Mouse (Mus musculus): ENCODE measurements around the gene Fgl2. TPM values are rescaled to one million over a fixed set of nuclear protein-coding genes. Genes with fewer than 3 reads are reported as not detected.

Gene Fgl2
- polyA plus RNA-seq, 1 experiment from 2014 or later, result 48.4 TPM

DNA sequence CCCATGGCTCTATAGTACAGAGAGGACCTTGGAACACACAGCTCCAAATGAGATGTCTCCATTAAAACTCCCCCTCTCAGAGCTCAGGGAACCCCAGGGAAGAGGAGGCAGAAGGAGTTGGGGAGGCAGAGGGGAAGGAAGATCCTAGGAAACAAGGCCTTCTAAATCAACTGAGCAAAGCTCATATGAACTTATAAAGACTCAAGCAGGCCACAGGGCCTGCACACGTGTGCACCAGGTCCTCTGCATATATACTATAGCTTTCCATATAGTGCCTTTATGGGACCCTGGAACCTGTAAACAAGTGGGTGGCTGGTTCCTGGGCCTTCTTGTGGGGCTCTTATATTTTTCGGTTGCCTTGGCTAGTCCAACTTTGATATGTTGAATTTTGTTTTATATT, 22.1 kb downstream of the Fgl2 start:
- 100% methylated on average over 1 of the region's 2 CpGs for WGBS (ENCODE audit: missing documents)
- no peak overlapping the region for H3K4me3 ChIP-seq (ENCODE audit: inconsistent target)
- no peaks in the 10 kb centered on the region for H3K36me3 ChIP-seq (ENCODE audit: inconsistent target)
- H3K27ac ChIP-seq, result no peak overlapping the region
- H3K79me2 ChIP-seq (ENCODE audit: inconsistent target), result no peaks in the 10 kb centered on the region

DNA sequence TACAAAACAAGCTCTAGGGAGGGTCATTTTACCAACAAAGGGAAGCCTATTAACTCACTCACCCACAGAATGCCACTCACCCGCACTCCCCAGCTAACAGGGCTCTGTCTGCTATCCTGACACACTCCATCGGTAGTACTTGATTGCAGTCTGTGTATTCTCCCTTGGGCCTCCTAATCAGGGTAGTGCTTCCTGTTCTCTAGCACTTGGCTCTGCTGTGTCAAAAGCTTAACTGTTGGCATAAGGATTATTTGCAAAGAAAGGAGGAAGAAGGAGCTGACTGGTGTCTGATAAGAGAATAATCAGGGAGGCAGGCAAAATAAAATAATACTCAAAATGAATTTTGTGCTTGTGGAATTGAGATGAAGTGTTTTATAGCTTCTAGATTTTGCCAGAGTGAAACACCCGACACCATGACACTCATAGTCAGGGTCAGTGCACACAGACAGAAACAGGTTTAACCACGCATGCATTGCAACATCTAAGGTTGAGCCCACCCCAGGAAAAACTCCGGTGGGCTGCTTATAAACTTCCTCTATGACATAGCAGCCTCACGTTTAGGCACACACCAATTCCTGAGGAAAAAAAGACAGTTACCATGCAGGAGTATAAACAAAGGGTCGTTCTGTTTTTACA, 22.9 kb downstream of the Fgl2 start:
- H3K4me3 ChIP-seq (ENCODE audit: inconsistent target), result no peak overlapping the region
- H3K36me3 ChIP-seq (ENCODE audit: inconsistent target), result no peaks in the 10 kb centered on the region
- 16% methylated on average over 7 of the region's 7 CpGs for WGBS (ENCODE audit: missing documents)
- no peak overlapping the region for H3K27ac ChIP-seq
- no peaks in the 10 kb centered on the region for H3K79me2 ChIP-seq (ENCODE audit: inconsistent target)

DNA sequence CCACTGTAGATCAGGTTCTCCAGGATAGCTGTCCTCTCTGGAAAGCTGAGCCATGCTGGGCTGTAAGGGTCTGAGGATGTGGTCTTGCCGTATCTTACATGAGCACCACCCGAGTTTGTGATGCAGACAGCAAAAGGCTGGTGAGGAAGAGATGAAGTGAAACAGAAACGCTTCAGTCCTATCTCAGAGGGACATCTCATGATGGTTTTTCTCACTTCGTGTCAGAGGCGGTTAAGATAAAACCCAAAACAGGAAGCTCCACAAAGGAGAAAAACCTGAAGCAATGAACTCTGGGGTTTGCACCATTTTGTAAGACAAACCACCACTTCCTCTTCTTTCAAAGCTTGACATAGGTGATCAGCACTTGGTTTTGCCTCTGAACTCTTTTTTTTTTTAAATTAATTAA, 38.8 kb downstream of the Fgl2 start:
- WGBS (ENCODE audit: missing documents), result 2% methylated on average over 5 of the region's 5 CpGs
- Histone ChIP-seq H3K4me3 (ENCODE audit: inconsistent target) (no peak overlapping the region), H3K36me3 (ENCODE audit: inconsistent target) (no peaks in the 10 kb centered on the region), H3K27ac (peak overlapping the region; percentile 87), H3K79me2 (ENCODE audit: inconsistent target) (no peaks in the 10 kb centered on the region)

DNA sequence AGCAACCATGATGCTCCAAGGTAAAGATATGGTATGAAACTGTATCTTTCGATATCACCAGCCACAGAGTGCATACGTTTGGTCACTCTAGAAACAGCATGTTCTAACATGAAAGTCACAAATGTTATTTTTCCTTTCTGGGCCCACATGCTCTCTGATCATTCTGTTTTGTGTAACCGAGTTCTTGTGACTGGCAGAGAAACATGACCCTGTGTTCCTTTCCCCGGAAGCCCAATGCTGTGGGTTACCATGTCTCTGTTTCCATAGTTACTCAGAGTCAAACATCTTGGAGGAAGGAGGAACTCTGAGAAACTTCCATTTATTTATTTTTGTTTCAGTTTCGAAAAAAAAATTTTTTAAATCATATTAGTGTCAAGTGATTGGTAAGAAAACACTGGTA, 39.6 kb downstream of the Fgl2 start:
- H3K4me3 ChIP-seq (ENCODE audit: inconsistent target), result no peak overlapping the region
- 23% methylated on average over 5 of the region's 5 CpGs for WGBS (ENCODE audit: missing documents)
- H3K36me3 ChIP-seq (ENCODE audit: inconsistent target), result no peaks in the 10 kb centered on the region
- H3K79me2 ChIP-seq (ENCODE audit: inconsistent target), result no peaks in the 10 kb centered on the region
- H3K27ac ChIP-seq, result peak overlapping the region; percentile 87

DNA sequence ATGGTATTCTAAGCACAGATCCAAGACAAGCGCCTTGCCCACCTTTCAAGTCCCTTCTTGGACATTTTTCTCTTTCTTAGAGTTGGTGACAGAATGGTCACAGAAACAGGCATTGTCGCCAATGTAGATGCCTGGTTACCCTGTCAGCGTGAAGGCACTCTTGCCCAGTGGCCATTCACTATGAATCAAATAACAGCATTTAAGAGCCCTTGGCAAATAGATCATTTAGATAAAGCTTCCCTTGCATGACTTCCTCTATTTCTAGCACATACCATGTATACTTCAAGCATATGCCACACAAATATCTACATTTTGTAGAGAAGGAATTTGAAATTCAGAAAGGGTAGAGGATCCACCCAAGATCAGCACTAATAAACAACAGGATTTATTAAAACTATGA, 40.9 kb downstream of the Fgl2 start:
- H3K27ac ChIP-seq, result no peak overlapping the region
- no peaks in the 10 kb centered on the region for H3K36me3 ChIP-seq (ENCODE audit: inconsistent target)
- 86% methylated on average over 3 of the region's 3 CpGs for WGBS (ENCODE audit: missing documents)
- no peaks in the 10 kb centered on the region for H3K79me2 ChIP-seq (ENCODE audit: inconsistent target)
- no peak overlapping the region for H3K4me3 ChIP-seq (ENCODE audit: inconsistent target)

DNA sequence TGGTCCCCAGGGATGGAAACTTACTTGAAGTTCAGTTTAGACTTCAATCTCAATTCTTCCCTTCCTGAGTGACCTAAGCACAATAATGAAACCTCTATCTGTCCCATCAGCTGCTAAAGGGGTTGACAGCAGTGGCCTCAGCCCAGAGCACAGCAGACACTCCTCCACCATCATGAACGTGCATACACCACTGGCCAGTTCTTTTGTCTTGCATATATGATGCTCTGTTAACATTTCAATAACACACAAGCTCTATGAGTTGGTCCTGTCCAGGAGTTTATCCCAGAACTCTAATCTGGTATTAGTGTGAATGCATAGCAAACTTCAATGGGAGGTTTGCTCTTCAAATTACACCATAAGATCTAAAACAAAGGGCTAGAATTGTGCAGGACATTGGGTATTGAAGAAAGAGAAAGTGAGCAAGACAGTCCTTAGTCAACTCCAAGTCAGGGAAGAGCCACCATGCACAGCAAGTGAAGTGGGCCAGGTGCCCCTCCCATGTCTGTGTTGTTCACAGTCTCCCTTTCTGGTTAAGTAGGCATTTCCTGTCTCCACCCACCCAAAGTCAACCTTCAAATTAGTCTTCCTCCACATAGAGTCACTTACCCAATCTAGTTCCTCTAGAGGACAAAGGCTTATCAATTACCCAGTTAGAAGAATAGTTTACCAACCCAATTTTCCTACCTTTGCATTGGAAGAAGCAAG, 41.8 kb downstream of the Fgl2 start:
- Histone ChIP-seq H3K4me3 (ENCODE audit: inconsistent target) (no peak overlapping the region), H3K36me3 (ENCODE audit: inconsistent target) (no peaks in the 10 kb centered on the region), H3K79me2 (ENCODE audit: inconsistent target) (no peaks in the 10 kb centered on the region), H3K27ac (no peak overlapping the region)
- WGBS (ENCODE audit: missing documents), result 70% methylated on average over 1 of the region's 1 CpGs

DNA sequence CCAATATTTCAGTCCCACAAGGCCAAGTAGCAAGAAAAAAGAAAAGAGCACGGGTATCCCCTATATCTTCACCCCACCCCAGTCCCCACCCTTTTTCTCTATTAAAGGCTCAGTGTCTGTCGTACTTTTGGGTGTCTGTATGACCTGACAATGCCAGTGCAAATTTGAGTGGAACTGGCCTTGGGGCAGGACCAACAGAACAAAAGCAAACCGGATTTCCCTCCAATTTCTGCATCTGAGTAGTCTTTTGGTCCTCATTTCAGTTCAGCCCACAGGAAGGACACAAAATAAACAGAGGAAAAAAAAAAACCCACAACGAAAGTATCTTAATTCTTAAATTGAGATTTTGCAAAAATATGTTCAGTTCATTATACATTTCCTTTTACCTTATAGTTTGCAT, 46.2 kb downstream of the Fgl2 start:
- H3K36me3 ChIP-seq (ENCODE audit: inconsistent target), result no peaks in the 10 kb centered on the region
- 31% methylated on average over 4 of the region's 4 CpGs for WGBS (ENCODE audit: missing documents)

DNA sequence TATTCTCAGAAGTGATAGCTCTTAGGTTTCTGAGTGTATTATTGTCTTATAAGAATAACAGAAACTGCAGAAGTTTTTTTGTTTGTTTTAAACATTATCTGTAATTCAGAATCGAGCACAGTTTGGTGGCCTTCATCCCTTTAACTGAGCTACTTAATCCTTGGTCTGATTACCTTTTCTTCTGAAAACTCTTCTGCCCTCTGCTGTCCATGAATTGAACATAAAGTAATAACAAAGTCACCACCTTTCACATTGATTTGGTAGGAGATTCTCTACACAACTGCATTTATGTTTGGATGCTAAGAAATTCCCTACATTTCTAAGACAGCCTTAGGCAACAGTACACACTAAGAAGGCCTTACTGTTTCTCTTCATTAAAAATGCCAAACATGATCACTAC, 48.2 kb downstream of the Fgl2 start:
- no peaks in the 10 kb centered on the region for H3K36me3 ChIP-seq (ENCODE audit: inconsistent target)
- no peak overlapping the region for H3K4me3 ChIP-seq (ENCODE audit: inconsistent target)
- no peak overlapping the region for H3K27ac ChIP-seq
- H3K79me2 ChIP-seq (ENCODE audit: inconsistent target), result no peaks in the 10 kb centered on the region
- 8% methylated on average over 1 of the region's 1 CpGs for WGBS (ENCODE audit: missing documents)

More for the DNA sequence above, 46.2 kb downstream of the Fgl2 start:
- H3K4me3 ChIP-seq (ENCODE audit: inconsistent target), result no peak overlapping the region
- no peak overlapping the region for H3K27ac ChIP-seq
- no peaks in the 10 kb centered on the region for H3K79me2 ChIP-seq (ENCODE audit: inconsistent target)

DNA sequence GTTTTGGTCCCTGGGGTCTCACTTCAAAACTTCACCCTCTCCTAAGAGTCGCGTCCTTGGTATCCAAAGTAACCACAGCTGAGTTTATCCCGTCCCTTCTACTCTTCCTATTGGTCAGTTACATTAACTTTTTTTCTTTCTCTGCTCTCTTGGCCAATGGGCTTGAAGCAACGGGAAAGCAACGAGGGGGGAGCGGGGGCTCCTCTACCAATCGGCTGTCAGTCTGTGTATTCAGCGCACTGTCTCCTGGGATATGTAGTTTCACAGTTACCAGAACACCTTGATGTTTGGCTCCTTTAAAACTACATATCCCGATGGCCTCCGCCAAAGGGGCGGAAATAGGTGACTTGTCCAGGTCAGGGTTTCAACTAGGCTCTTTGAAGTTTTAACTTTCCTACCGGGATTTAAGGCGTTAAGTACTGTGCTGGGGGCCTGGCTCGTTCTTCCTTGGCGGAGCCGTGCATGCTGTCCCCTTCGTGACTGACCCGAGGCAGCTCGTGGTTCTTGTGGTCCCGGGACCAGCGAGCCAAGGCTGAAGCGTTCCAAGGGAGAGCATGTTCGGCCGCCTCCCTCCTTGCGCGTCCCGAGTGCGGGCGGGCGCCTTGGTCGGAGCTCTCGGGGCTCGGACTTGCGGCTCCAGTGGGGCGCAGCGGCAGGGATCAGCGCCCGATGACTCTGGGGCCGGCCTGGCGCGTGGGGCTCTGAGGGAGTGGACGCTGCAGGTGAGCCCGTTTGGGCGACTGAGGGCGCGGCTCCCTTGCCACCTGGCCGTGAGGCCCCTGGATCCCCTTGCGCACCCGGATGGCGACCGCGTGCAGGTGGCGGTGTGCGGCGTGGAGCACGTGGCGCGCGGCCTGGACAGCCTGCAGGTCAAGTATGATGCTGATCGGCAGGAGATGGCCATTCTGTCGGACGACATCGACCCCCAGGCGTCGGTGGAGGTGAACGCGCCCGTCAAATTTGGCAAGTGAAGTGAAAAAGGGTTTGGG, 52.5 kb downstream of the Fgl2 start, which contains the start of the genes Ccdc146 and Fam185a:
Ccdc146 (minus strand) TSS at position 64 of the 989 bp plus-strand sequence.
Fam185a (plus strand) TSS at position 345 of the 989 bp plus-strand sequence.
- H3K79me2 ChIP-seq (ENCODE audit: inconsistent target), result no peaks in the 10 kb centered on the region
- H3K27ac ChIP-seq, result no peak within 1 kb of the TSS
- whole genome bisulfite sequencing (ENCODE audit: missing documents), result under 1% methylated on average over 67 of the region's 68 CpGs
- H3K4me3 ChIP-seq (ENCODE audit: inconsistent target), result peak within 1 kb of the TSS; percentile 65
- no peaks in the 10 kb centered on the region for H3K36me3 ChIP-seq (ENCODE audit: inconsistent target)

DNA sequence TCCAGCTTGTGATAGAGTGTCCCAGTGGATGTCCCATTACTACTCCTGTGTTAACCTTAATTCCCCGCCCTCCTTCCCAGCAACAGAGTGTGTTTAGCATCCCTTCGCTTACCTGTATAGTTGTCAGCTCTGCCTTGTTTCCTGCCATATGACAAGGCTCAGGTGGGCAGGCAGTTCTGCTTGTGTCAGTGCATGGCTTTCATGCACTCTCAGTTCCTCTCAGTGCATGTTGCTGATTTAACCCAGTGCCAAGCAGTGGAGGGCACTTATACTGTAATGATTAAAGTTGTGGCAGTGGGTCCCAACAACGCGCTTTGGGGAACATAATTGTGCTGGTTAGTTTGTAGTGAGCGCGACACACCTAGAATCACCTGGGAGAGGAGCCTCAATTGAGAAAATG, 54.2 kb downstream of the Fgl2 start:
- WGBS (ENCODE audit: missing documents), result 91% methylated on average over 6 of the region's 6 CpGs
- H3K4me3 ChIP-seq (ENCODE audit: inconsistent target), result no peak overlapping the region
- no peak overlapping the region for H3K27ac ChIP-seq
- no peaks in the 10 kb centered on the region for H3K36me3 ChIP-seq (ENCODE audit: inconsistent target)
- no peaks in the 10 kb centered on the region for H3K79me2 ChIP-seq (ENCODE audit: inconsistent target)

Other genes starting within 250 kb of the Fgl2 start
- gene Gsap, start 186.4 kb upstream of the Fgl2 start, polyA plus RNA-seq (2018), result 7.7 to 9.7 TPM (median 9.5 TPM) in 3 replicates
- 0.19 TPM in 1 of 3 replicates, not detected in the others for gene Ccdc146, start 52.0 kb downstream of the Fgl2 start, polyA plus RNA-seq (2018)
- gene Fam185a, start 52.3 kb downstream of the Fgl2 start, polyA plus RNA-seq (2018), result 1.7 to 3.0 TPM (median 1.8 TPM) in 3 replicates
- gene Lrrc17, start 170.9 kb downstream of the Fgl2 start, polyA plus RNA-seq (2018), result not detected in 3 replicates